Mouse (Mus musculus) liver, postnatal 0 days (tissue): ENCODE results near the gene Gcgr. TPM values are rescaled to one million over a fixed set of nuclear protein-coding genes. Genes with fewer than 3 reads are reported as not detected.

Experiments
- ATAC-seq: fragments of 200-750 bp; cut with Nextera tagmentation; 2 replicates; pipeline ENCODE4 v1.8.0; 2017; ENCODE audit warnings: mild to moderate bottlenecking, moderate library complexity
- DNase-seq: peaks from one replicate; pipeline ENCODE4 v3.0.0-alpha.2; 2016
- H3K27ac ChIP-seq: fragments of 300-500 bp; sonication (generic); 2 replicates; pipeline ENCODE4 v1.5.1; 2014; ENCODE audit warnings: antibody characterized with exemption, moderate library complexity, mild to moderate bottlenecking, low read depth
- H3K27me3 ChIP-seq: fragments of 300-500 bp; sonication (generic); 2 replicates; pipeline ENCODE4 v1.6.1; 2014; ENCODE audit warnings: low read length, control low read depth, mixed read lengths; ENCODE audit not compliant: insufficient read depth
- H3K36me3 ChIP-seq: fragments of 300-500 bp; sonication (generic); replicated peaks from 2 replicates; pipeline ENCODE4 v1.6.1; 2014; ENCODE audit warnings: mild to moderate bottlenecking, control low read depth, low read length, moderate library complexity, mixed read lengths; ENCODE audit not compliant: insufficient read depth
- H3K4me1 ChIP-seq: fragments of 300-500 bp; sonication (generic); 2 replicates; pipeline ENCODE4 v1.6.1; 2014; ENCODE audit warnings: antibody characterized with exemption, mild to moderate bottlenecking, control low read depth; ENCODE audit not compliant: insufficient read depth
- H3K4me2 ChIP-seq: fragments of 300-500 bp; sonication (generic); 2 replicates; pipeline ENCODE4 v1.6.1; 2014; ENCODE audit warnings: low read depth, mild to moderate bottlenecking, low read length, moderate library complexity, mixed read lengths
- H3K4me3 ChIP-seq: fragments of 300-500 bp; sonication (generic); 2 replicates; pipeline ENCODE4 v1.5.1; 2014; ENCODE audit warnings: low read depth, low read length
- H3K9ac ChIP-seq: fragments of 300-500 bp; sonication (generic); replicated peaks from 2 replicates; pipeline ENCODE4 v1.6.1; 2014; ENCODE audit warnings: mild to moderate bottlenecking, moderate library complexity
- H3K9me3 ChIP-seq: fragments of 300-500 bp; sonication (generic); 2 replicates; pipeline ENCODE4 v1.6.1; 2016; ENCODE audit warnings: mild to moderate bottlenecking, control low read depth, low read length, mixed read lengths
- CTCF ChIP-seq: sonication (generic); IDR thresholded peaks from 2 replicates; pipeline ENCODE4 v1.5.1; 2016; ENCODE audit warnings: antibody characterized with exemption, low read depth
- EP300 ChIP-seq: IDR thresholded peaks from 2 replicates; pipeline ENCODE4 v1.6.1; 2016; ENCODE audit warnings: antibody characterized with exemption, low read depth, mild to moderate bottlenecking
- WGBS: fragments of 180-500 bp; shearing (Covaris S2); extraction: QIAGEN DNeasy Blood & Tissue Kit; methylation state at CpG from one replicate; pipeline ENCODE4 v1.1.7; 2014; ENCODE audit not compliant: insufficient replicate concordance; 5-methylcytosine and 5-hydroxymethylcytosine counted together
- polyA plus RNA-seq: library from polyadenylated mRNA; unstranded; fragments of >200 nt; fragmentation: Nextera tagmentation; extraction: Ambion mirVana; gene quantifications from 2 replicates; pipeline ENCODE4 v1.2.1, GENCODE M21; 2015

Gcgr gene
- polyA plus RNA-seq, 1 experiment from 2014 or later, result 66.9 TPM

GRCm38 (mm10) chr11:120572417-120572751 is 41.9 kb downstream of the Gcgr start:
- ATAC-seq (peak; percentile 2; the same call in 1 of the 2 replicates), DNase-seq (no peak)
- H3K4me3 ChIP-seq, result peak overlapping the region; percentile 93
- H3K4me1 ChIP-seq, result peaks cover 26% of the 10 kb centered on the region
- no peaks in the 10 kb centered on the region for H3K9me3 ChIP-seq
- under 1% methylated on average over 19 of the region's 24 CpGs for WGBS
- no peak for TF ChIP-seq EP300
- no peak for TF ChIP-seq CTCF
- H3K36me3 ChIP-seq, result peaks cover 29% of the 10 kb centered on the region
- peak overlapping the region; percentile 93 for H3K9ac ChIP-seq
- peak overlapping the region; percentile 90 for H3K4me2 ChIP-seq
- H3K27ac ChIP-seq, result peak overlapping the region; percentile 86
- no peaks in the 10 kb centered on the region for H3K27me3 ChIP-seq

GRCm38 (mm10) chr11:120572752-120573584 is 42.5 kb downstream of the Gcgr start, which contains the start of gene P4hb:
P4hb (minus strand) TSS chr11:120573253.
- peak; percentile 91 for ATAC-seq
- Histone ChIP-seq H3K36me3 (peaks cover 27% of the 10 kb centered on the region), H3K4me1 (peaks cover 27% of the 10 kb centered on the region)

GRCm38 (mm10) chr11:120573585-120574277 is 43.2 kb downstream of the Gcgr start:
- Histone ChIP-seq H3K36me3 (peaks cover 27% of the 10 kb centered on the region), H3K9me3 (no peaks in the 10 kb centered on the region), H3K4me3 (peak overlapping the region; percentile 93), H3K9ac (peak overlapping the region; percentile 87), H3K4me2 (peak overlapping the region; percentile 90), H3K4me1 (peaks cover 31% of the 10 kb centered on the region), H3K27me3 (no peaks in the 10 kb centered on the region), H3K27ac (peak overlapping the region; percentile 98)
- WGBS, result under 1% methylated on average over 23 of the region's 23 CpGs
- ATAC-seq (0 out of 2 replicates have a peak, but pooled peaks have one; percentile 0), DNase-seq (peak; percentile 44)
- TF ChIP-seq CTCF (no peak), EP300 (no peak)

More at GRCm38 (mm10) chr11:120572752-120573584, 42.5 kb downstream of the Gcgr start, which contains the start of gene P4hb:
- H3K4me2 ChIP-seq, result peak within 1 kb of the TSS; percentile 90
- H3K27ac ChIP-seq, result peak within 1 kb of the TSS; percentile 98
- H3K9ac ChIP-seq, result peak within 1 kb of the TSS; percentile 93
- peak; percentile 99 for DNase-seq
- H3K9me3 ChIP-seq, result no peaks in the 10 kb centered on the region
- peak; percentile 63 for TF ChIP-seq EP300
- no peak for TF ChIP-seq CTCF
- no peaks in the 10 kb centered on the region for H3K27me3 ChIP-seq
- under 1% methylated on average over 92 of the region's 94 CpGs for WGBS
- peak within 1 kb of the TSS; percentile 93 for H3K4me3 ChIP-seq

- peak overlapping the region; percentile 90 for H3K4me2 ChIP-seq
- H3K36me3 ChIP-seq, result peaks cover 30% of the 10 kb centered on the region
- DNase-seq (no peak), ATAC-seq (no peak)
- no peaks in the 10 kb centered on the region for H3K27me3 ChIP-seq
- H3K4me1 ChIP-seq, result peaks cover 36% of the 10 kb centered on the region
- H3K9ac ChIP-seq, result peak overlapping the region; percentile 87
- WGBS, result 29% methylated on average over 5 of the region's 5 CpGs
- H3K4me3 ChIP-seq, result peak overlapping the region; percentile 93
- TF ChIP-seq CTCF (no peak), EP300 (no peak)
- H3K27ac ChIP-seq, result peak overlapping the region; percentile 98
- no peaks in the 10 kb centered on the region for H3K9me3 ChIP-seq
Measured at GRCm38 (mm10) chr11:120574278-120574600, 43.7 kb downstream of the Gcgr start.

- DNase-seq (no peak), ATAC-seq (no peak)
- H3K9ac ChIP-seq, result no peak overlapping the region
- TF ChIP-seq CTCF (no peak), EP300 (no peak)
- H3K9me3 ChIP-seq, result no peaks in the 10 kb centered on the region
- peak overlapping the region; percentile 98; the same call in 1 of the 2 replicates for H3K27ac ChIP-seq
- H3K27me3 ChIP-seq, result no peaks in the 10 kb centered on the region
- H3K36me3 ChIP-seq, result peaks cover 31% of the 10 kb centered on the region
- no peak overlapping the region for H3K4me3 ChIP-seq
- WGBS, result 72% methylated on average over 2 of the region's 2 CpGs
- peak overlapping the region; percentile 90; the same call in 1 of the 2 replicates for H3K4me2 ChIP-seq
- peaks cover 44% of the 10 kb centered on the region for H3K4me1 ChIP-seq
Measured at GRCm38 (mm10) chr11:120575046-120575445, 44.5 kb downstream of the Gcgr start.

- DNase-seq, result no peak
- ATAC-seq, result no peak
- Histone ChIP-seq H3K4me1 (peaks cover 50% of the 10 kb centered on the region), H3K4me3 (no peak overlapping the region), H3K9ac (no peak overlapping the region; the same call in 1 of the 2 replicates), H3K27ac (peak overlapping the region; percentile 97), H3K9me3 (no peaks in the 10 kb centered on the region), H3K27me3 (no peaks in the 10 kb centered on the region), H3K36me3 (peaks cover 28% of the 10 kb centered on the region), H3K4me2 (no peak overlapping the region)
- TF ChIP-seq EP300 (no peak), CTCF (no peak)
Measured at GRCm38 (mm10) chr11:120575940-120576339, 45.4 kb downstream of the Gcgr start.
